Mouse (Mus musculus): ENCODE data around the gene Clstn1.
A peak's percentile ranks its signal among the peaks of the same experiment; 100 is the strongest.

The Clstn1 gene

GRCm38 (mm10) chr4:149634157-149634556 is 47.9 kb downstream of the Clstn1 start:
- no peak for DNase-seq (ENCODE audit: low read depth, low spot score)

- DNase-seq (ENCODE audit: low read depth, low spot score): no peak
These were observed 48.7 kb downstream of the Clstn1 start for GRCm38 (mm10) chr4:149634966-149635365.

- no peak for DNase-seq (ENCODE audit: low read depth, low spot score)
These were observed 49.7 kb downstream of the Clstn1 start for GRCm38 (mm10) chr4:149635915-149636415.

- DNase-seq (ENCODE audit: low read depth, low spot score): no peak
These were observed 51.7 kb downstream of the Clstn1 start for GRCm38 (mm10) chr4:149637942-149638341.

- no peak for DNase-seq (ENCODE audit: low read depth, low spot score)
These were observed 54.6 kb downstream of the Clstn1 start for GRCm38 (mm10) chr4:149640831-149641230.

GRCm38 (mm10) chr4:149641400-149641799 is 55.1 kb downstream of the Clstn1 start:
- no peak for DNase-seq (ENCODE audit: low read depth, low spot score)

- DNase-seq (ENCODE audit: low read depth, low spot score): no peak
These were observed 55.7 kb downstream of the Clstn1 start for GRCm38 (mm10) chr4:149641956-149642355.

- DNase-seq (ENCODE audit: low read depth, low spot score): no peak
These were observed 59.5 kb downstream of the Clstn1 start for GRCm38 (mm10) chr4:149645761-149646160.

- no peak for DNase-seq (ENCODE audit: low read depth, low spot score)
These were observed 62.0 kb downstream of the Clstn1 start for GRCm38 (mm10) chr4:149648031-149648805.

- peak; percentile 46 for DNase-seq (ENCODE audit: low read depth, low spot score)
These were observed 64.4 kb downstream of the Clstn1 start for GRCm38 (mm10) chr4:149650493-149651193.

GRCm38 (mm10) chr4:149654232-149654631 is 68.0 kb downstream of the Clstn1 start:
- DNase-seq (ENCODE audit: low read depth, low spot score): no peak

- DNase-seq (ENCODE audit: low read depth, low spot score): no peak
These were observed 71.7 kb downstream of the Clstn1 start for GRCm38 (mm10) chr4:149657858-149658416.

- DNase-seq (ENCODE audit: low read depth, low spot score): no peak
These were observed 73.3 kb downstream of the Clstn1 start for GRCm38 (mm10) chr4:149659495-149660116.

- DNase-seq (ENCODE audit: low read depth, low spot score): no peak
These were observed 74.3 kb downstream of the Clstn1 start for GRCm38 (mm10) chr4:149660598-149660997.

GRCm38 (mm10) chr4:149661967-149662589 is 75.8 kb downstream of the Clstn1 start:
- DNase-seq (ENCODE audit: low read depth, low spot score): no peak

- DNase-seq (ENCODE audit: low read depth, low spot score): no peak
These were observed 77.7 kb downstream of the Clstn1 start for GRCm38 (mm10) chr4:149663849-149664503.

- no peak for DNase-seq (ENCODE audit: low read depth, low spot score)
These were observed 78.9 kb downstream of the Clstn1 start for GRCm38 (mm10) chr4:149665016-149665691.

- no peak for DNase-seq (ENCODE audit: low read depth, low spot score)
These were observed 79.4 kb downstream of the Clstn1 start for GRCm38 (mm10) chr4:149665692-149666090.

GRCm38 (mm10) chr4:149671175-149671574 is 84.9 kb downstream of the Clstn1 start:
- no peak for DNase-seq (ENCODE audit: low read depth, low spot score)

- DNase-seq (ENCODE audit: low read depth, low spot score): no peak
These were observed 86.5 kb downstream of the Clstn1 start for GRCm38 (mm10) chr4:149672747-149673146.
